Mouse (Mus musculus) ovary, postnatal 14 days (tissue): ENCODE measurements around the gene Aspa.

Experiments used
- DNase-seq: peaks from one replicate; pipeline ENCODE4 v3.0.0; 2022; ENCODE audit warnings: low spot score

The Aspa gene

GRCm38 (mm10) chr11:73257362-73257945 lies 71.9 kb downstream of the Aspa start:
- no peak for DNase-seq
